Mouse (Mus musculus) MEL (cell line): ENCODE measurements around the gene Cacna1c. TPM values are rescaled to one million over a fixed set of nuclear protein-coding genes. Genes with fewer than 3 reads are reported as not detected.

Source experiments
- DNase-seq: peaks from one replicate; pipeline ENCODE4 v3.0.0; 2011; ENCODE audit warnings: low read depth, low spot score
- H3K27ac ChIP-seq: 2 replicates; pipeline ENCODE4 v1.5.1; 2012; ENCODE audit warnings: low read depth, mild to moderate bottlenecking, control low read depth, low read length, moderate library complexity; ENCODE audit not compliant: control insufficient read depth
- H3K27me3 ChIP-seq, 2 experiments: fragments of 150-350 bp in 1 of 2; sonication (generic) in 1 of 2; 2 replicates each; pipeline ENCODE4 v1.6.1; 2012; ENCODE audit warnings: low read length in 2 of 2, mild to moderate bottlenecking in 2 of 2, improper control_type of control experiment in 1 of 2, moderate library complexity in 1 of 2; ENCODE audit not compliant: insufficient read depth in 2 of 2, control insufficient read depth in 1 of 2
- H3K36me3 ChIP-seq, 2 experiments: 2 replicates each; pipeline ENCODE4 v1.6.1; 2012 to 2014; ENCODE audit warnings: low read length in 2 of 2, improper control_type of control experiment in 1 of 2, inconsistent platforms in 1 of 2, mild to moderate bottlenecking in 1 of 2; ENCODE audit not compliant: insufficient read depth in 2 of 2, control insufficient read depth in 1 of 2
- H3K4me1 ChIP-seq, 2 experiments: fragments of 150-350 bp in 1 of 2; sonication (generic) in 1 of 2; 2 replicates each; pipeline ENCODE4 v1.6.1; 2012; ENCODE audit warnings: low read length in 2 of 2, improper control_type of control experiment in 1 of 2, mild to moderate bottlenecking in 1 of 2; ENCODE audit not compliant: insufficient read depth in 2 of 2, control insufficient read depth in 1 of 2
- H3K4me3 ChIP-seq, 2 experiments: fragments of 150-350 bp in 1 of 2; sonication (generic) in 1 of 2; 2 replicates each; pipeline ENCODE4 v1.5.1; 2012; ENCODE audit warnings: low read depth in 2 of 2, low read length in 2 of 2, mild to moderate bottlenecking in 2 of 2, moderate library complexity in 2 of 2, control low read depth in 1 of 2, improper control_type of control experiment in 1 of 2; ENCODE audit not compliant: control insufficient read depth in 1 of 2, insufficient read depth in 1 of 2
- H3K79me2 ChIP-seq: 2 replicates; pipeline ENCODE4 v1.6.1; 2012; ENCODE audit warnings: mild to moderate bottlenecking, low read length, moderate library complexity; ENCODE audit not compliant: control insufficient read depth, poor library complexity, insufficient read depth
- H3K9ac ChIP-seq: 2 replicates; pipeline ENCODE4 v1.6.1; 2012; ENCODE audit warnings: low read depth, mild to moderate bottlenecking, control low read depth, low read length, moderate library complexity; ENCODE audit not compliant: control insufficient read depth, poor library complexity, severe bottlenecking
- H3K9me3 ChIP-seq: fragments of 150-350 bp; sonication (generic); replicated peaks from 2 replicates; pipeline ENCODE4 v1.6.1; 2012; ENCODE audit warnings: mild to moderate bottlenecking, low read length, improper control_type of control experiment, moderate library complexity; ENCODE audit not compliant: insufficient read depth
- BHLHE40 ChIP-seq: IDR thresholded peaks from 2 replicates; pipeline ENCODE4 v1.6.1; 2012; ENCODE audit warnings: low read depth, mild to moderate bottlenecking, inconsistent platforms, low read length, improper control_type of control experiment, borderline replicate concordance
- CHD1 ChIP-seq: IDR thresholded peaks from 2 replicates; pipeline ENCODE4 v1.6.1; 2012; ENCODE audit warnings: low read depth, mild to moderate bottlenecking, inconsistent platforms, low read length, improper control_type of control experiment
- CHD2 ChIP-seq: IDR thresholded peaks from 2 replicates; pipeline ENCODE4 v1.6.1; 2011; ENCODE audit warnings: low read length, improper control_type of control experiment
- ELF1 ChIP-seq: IDR thresholded peaks from 2 replicates; pipeline ENCODE4 v1.6.1; 2014; ENCODE audit warnings: low read depth, mild to moderate bottlenecking, inconsistent platforms, low read length, improper control_type of control experiment, moderate library complexity
- EP300 ChIP-seq, 2 experiments: IDR thresholded peaks; 2 replicates each; pipeline ENCODE4 v1.6.1; 2011; ENCODE audit warnings: improper control_type of control experiment in 2 of 2, low read length in 2 of 2, low read depth in 1 of 2, mild to moderate bottlenecking in 1 of 2
- GABPA ChIP-seq: IDR thresholded peaks from 2 replicates; pipeline ENCODE4 v1.6.1; 2012; ENCODE audit warnings: low read depth, mild to moderate bottlenecking, inconsistent platforms, low read length, improper control_type of control experiment, moderate library complexity
- GATA1 ChIP-seq: IDR thresholded peaks from 2 replicates; pipeline ENCODE4 v1.6.1; 2011; ENCODE audit warnings: low read depth, low read length, improper control_type of control experiment
- HCFC1 ChIP-seq: IDR thresholded peaks from 2 replicates; pipeline ENCODE4 v1.6.1; 2012; ENCODE audit warnings: low read depth, mild to moderate bottlenecking, inconsistent platforms, low read length, improper control_type of control experiment, moderate library complexity
- JUND ChIP-seq: IDR thresholded peaks from 2 replicates; pipeline ENCODE4 v1.6.1; 2011; ENCODE audit warnings: low read depth, mild to moderate bottlenecking, improper control_type of control experiment, low read length
- KAT2A ChIP-seq: conservative IDR thresholded peaks from 2 replicates; pipeline ENCODE4 v1.6.1; 2012; ENCODE audit warnings: low read depth, low read length, improper control_type of control experiment, inconsistent platforms
- MAFK ChIP-seq: IDR thresholded peaks from 2 replicates; pipeline ENCODE4 v1.6.1; 2011; ENCODE audit warnings: low read depth, mild to moderate bottlenecking, low read length, improper control_type of control experiment, borderline replicate concordance
- MAX ChIP-seq: IDR thresholded peaks from 2 replicates; pipeline ENCODE4 v1.6.1; 2011; ENCODE audit warnings: low read length, improper control_type of control experiment
- MAZ ChIP-seq: IDR thresholded peaks from 2 replicates; pipeline ENCODE4 v1.6.1; 2012; ENCODE audit warnings: low read depth, mild to moderate bottlenecking, inconsistent platforms, low read length, improper control_type of control experiment
- MEF2A ChIP-seq: IDR thresholded peaks from 2 replicates; pipeline ENCODE4 v1.6.1; 2014; ENCODE audit warnings: low read depth, mild to moderate bottlenecking, inconsistent platforms, low read length, improper control_type of control experiment; ENCODE audit not compliant: poor library complexity, insufficient replicate concordance, severe bottlenecking; ENCODE audit errors: extremely low read depth
- MXI1 ChIP-seq: IDR thresholded peaks from 2 replicates; pipeline ENCODE4 v1.6.1; 2011; ENCODE audit warnings: mild to moderate bottlenecking, low read depth, low read length, improper control_type of control experiment
- MYC ChIP-seq: IDR thresholded peaks from 2 replicates; pipeline ENCODE4 v1.6.1; 2011; ENCODE audit warnings: low read depth, mild to moderate bottlenecking, low read length, improper control_type of control experiment, moderate library complexity
- NRF1 ChIP-seq: IDR thresholded peaks from 2 replicates; pipeline ENCODE4 v1.6.1; 2014; ENCODE audit warnings: low read depth, mild to moderate bottlenecking, inconsistent platforms, low read length, improper control_type of control experiment, moderate library complexity; ENCODE audit not compliant: poor library complexity, insufficient read depth, severe bottlenecking
- POLR2A ChIP-seq, 2 experiments: IDR thresholded peaks; 2 replicates each; pipeline ENCODE4 v1.6.1; 2011 to 2012; ENCODE audit warnings: low read length in 2 of 2, mild to moderate bottlenecking in 2 of 2, control low read depth in 1 of 2, improper control_type of control experiment in 1 of 2, low read depth in 1 of 2, moderate library complexity in 1 of 2; ENCODE audit not compliant: control insufficient read depth in 1 of 2, insufficient read depth in 1 of 2, poor library complexity in 1 of 2
- POLR2AphosphoS5 ChIP-seq: IDR thresholded peaks from 2 replicates; pipeline ENCODE4 v1.6.1; 2012; ENCODE audit warnings: low read depth, borderline replicate concordance, mild to moderate bottlenecking, inconsistent platforms, low read length, moderate library complexity, mixed read lengths
- RAD21 ChIP-seq: IDR thresholded peaks from 2 replicates; pipeline ENCODE4 v1.6.1; 2011; ENCODE audit warnings: mild to moderate bottlenecking, low read depth, low read length, improper control_type of control experiment
- SIN3A ChIP-seq: IDR thresholded peaks from 2 replicates; pipeline ENCODE4 v1.6.1; 2012; ENCODE audit warnings: low read length, improper control_type of control experiment, inconsistent platforms
- SMC3 ChIP-seq: IDR thresholded peaks from 2 replicates; pipeline ENCODE4 v1.6.1; 2011; ENCODE audit warnings: low read depth, low read length, improper control_type of control experiment
- TAL1 ChIP-seq: IDR thresholded peaks from 2 replicates; pipeline ENCODE4 v1.6.1; 2012; ENCODE audit warnings: mild to moderate bottlenecking, inconsistent platforms, low read length, moderate library complexity, mixed read lengths
- TBP ChIP-seq: IDR thresholded peaks from 2 replicates; pipeline ENCODE4 v1.8.0; 2011; ENCODE audit warnings: low read depth, low read length, improper control_type of control experiment
- TCF12 ChIP-seq: IDR thresholded peaks from 2 replicates; pipeline ENCODE4 v1.6.1; 2014; ENCODE audit warnings: low read depth, mild to moderate bottlenecking, inconsistent platforms, low read length, improper control_type of control experiment, moderate library complexity
- USF1 ChIP-seq: IDR thresholded peaks from 2 replicates; pipeline ENCODE4 v1.6.1; 2014; ENCODE audit warnings: low read depth, mild to moderate bottlenecking, inconsistent platforms, low read length, improper control_type of control experiment, moderate library complexity
- ZC3H11A ChIP-seq: IDR thresholded peaks from 2 replicates; pipeline ENCODE4 v1.6.1; 2012; ENCODE audit warnings: low read depth, mild to moderate bottlenecking, inconsistent platforms, low read length, improper control_type of control experiment
- ZKSCAN1 ChIP-seq: IDR thresholded peaks from 2 replicates; pipeline ENCODE4 v1.6.1; 2012; ENCODE audit warnings: low read depth, mild to moderate bottlenecking, inconsistent platforms, low read length, improper control_type of control experiment, moderate library complexity
- ZMIZ1 ChIP-seq: IDR thresholded peaks from 2 replicates; pipeline ENCODE4 v1.6.1; 2012; ENCODE audit warnings: low read depth, mild to moderate bottlenecking, inconsistent platforms, low read length, improper control_type of control experiment, moderate library complexity
- polyA plus RNA-seq, 2 experiments: library from polyadenylated mRNA; stranded (reverse) in 1 of 2; unstranded in 1 of 2; fragments of >175 nt in 1 of 2; fragments of >200 nt in 1 of 2; gene quantifications; 2 replicates each; pipeline versions ENCODE4 v1.2.1 to v1.2.4; 2012; ENCODE audit warnings: low replicate concordance in 2 of 2, low read depth in 1 of 2; ENCODE audit not compliant: insufficient read length in 2 of 2, insufficient read depth in 1 of 2, missing spikeins in 1 of 2
- total RNA-seq: library from RNA; depleted of rRNA; stranded (reverse); fragments of 300-350 nt; gene quantifications from 2 replicates; pipeline ENCODE4 v1.2.3, GENCODE M21; 2012

The Cacna1c gene
- total and polyA plus RNA-seq, 3 experiments = 3.4 to 4.4 TPM; not detected in 1

- Histone ChIP-seq H3K27me3 (peaks cover 3 to 8% of the 10 kb centered on the region in 2 experiments), H3K79me2 (no peaks in the 10 kb centered on the region), H3K9ac (no peak overlapping the region), H3K4me3 (no peak overlapping the region), H3K9me3 (no peaks in the 10 kb centered on the region), H3K27ac (no peak overlapping the region), H3K36me3 (no peaks in the 10 kb centered on the region), H3K4me1 (no peaks in the 10 kb centered on the region)
- no peak for DNase-seq
- TF ChIP-seq USF1 (no peak), CHD2 (no peak), TCF12 (no peak), RAD21 (no peak), MEF2A (no peak), SIN3A (no peak), EP300 (IDR thresholded peaks at IDR 0.05; ENCODE audit: low read depth in 1 of 2, low read length in 2 of 2) (no peak), POLR2AphosphoS5 (no peak), ZC3H11A (no peak), HCFC1 (no peak), ZKSCAN1 (no peak), MYC (no peak), MAX (no peak), BHLHE40 (no peak), SMC3 (no peak), MXI1 (no peak), POLR2A (IDR thresholded peaks at IDR 0.05; ENCODE audit: control insufficient read depth in 1 of 2, insufficient read depth in 1 of 2, low read depth in 1 of 2, low read length in 2 of 2, poor library complexity in 1 of 2) (no peak), MAFK (no peak)
Measured at GRCm38 (mm10) chr6:119051721-119052120, 144.5 kb downstream of the Cacna1c start.

DNA sequence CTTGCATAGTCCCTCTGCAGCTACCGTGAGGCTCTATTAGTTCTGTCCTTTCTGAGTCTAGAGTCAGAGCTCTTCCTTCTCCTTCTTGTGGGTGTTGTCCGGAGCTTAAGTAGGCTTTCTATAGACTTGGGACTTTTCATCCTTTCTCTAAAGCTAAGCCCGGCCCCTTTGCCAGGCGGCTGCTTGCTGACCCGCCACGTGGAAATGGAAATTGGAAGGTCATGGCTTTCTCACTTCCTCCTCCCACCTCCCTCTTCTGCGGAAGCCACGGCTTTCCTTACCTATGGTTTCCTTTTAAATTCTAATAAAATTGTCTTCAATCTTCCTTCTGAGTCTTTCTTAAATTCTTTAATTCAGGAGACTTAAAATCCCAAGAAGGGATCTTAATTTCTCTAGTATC, 148.9 kb downstream of the Cacna1c start:
- H3K4me1 ChIP-seq = no peaks in the 10 kb centered on the region
- H3K9me3 ChIP-seq = no peaks in the 10 kb centered on the region
- H3K36me3 ChIP-seq = no peaks in the 10 kb centered on the region
- no peak for TF ChIP-seq MEF2A
- no peak for TF ChIP-seq TAL1
- no peak for TF ChIP-seq GABPA
- no peak for TF ChIP-seq MAZ
- no peak for TF ChIP-seq BHLHE40
- no peak for TF ChIP-seq ZKSCAN1
- no peak for TF ChIP-seq ELF1
- TF ChIP-seq NRF1 = no peak
- TF ChIP-seq CHD1 = no peak
- TF ChIP-seq ZMIZ1 = no peak
- no peak for TF ChIP-seq GATA1
- TF ChIP-seq ZC3H11A = no peak
- TF ChIP-seq MXI1 = no peak
- TF ChIP-seq RAD21 = no peak
- TF ChIP-seq TBP = no peak
- no peak for TF ChIP-seq KAT2A
- TF ChIP-seq JUND = no peak
- H3K4me3 ChIP-seq = no peak overlapping the region
- H3K79me2 ChIP-seq = no peaks in the 10 kb centered on the region
- no peak overlapping the region for H3K27ac ChIP-seq
- H3K27me3 ChIP-seq = peaks cover 2 to 5% of the 10 kb centered on the region in 2 experiments; a peak in 3 of 4 replicates
- no peak for DNase-seq
- H3K9ac ChIP-seq = no peak overlapping the region
